Mouse (Mus musculus) layer of hippocampus, adult 18-20 months (tissue): ENCODE results near the gene Yipf2. TPM values are rescaled to one million over a fixed set of nuclear protein-coding genes. Genes with fewer than 3 reads are reported as not detected.

Source experiments
- DNase-seq, 2 experiments: peaks; one replicate each; pipeline ENCODE4 v3.0.0; 2022; ENCODE audit warnings: low spot score in 2 of 2
- long read RNA-seq: library from polyadenylated mRNA; stranded (forward); transcript quantifications from one replicate; pipeline ENCODE4 v2.0.0, GENCODE M21; 2021
- total RNA-seq, 2 experiments: library from RNA; stranded (reverse); gene quantifications; 2 replicates each; pipeline ENCODE4 v1.2.3; 2021

Gene Yipf2
- total RNA-seq = 10 to 100 TPM; 19.5 to 20.0 TPM
- long read RNA-seq, partial matches to known transcripts = 14 of 25 reads
- long read RNA-seq, other reads (novel, unspliced or antisense) = 4 of 25 reads

GRCm38 (mm10) chr9:21592703-21593121, at the start of gene Yipf2, which contains the start of gene Timm29:
TSS of gene Yipf2 (minus strand) at chr9:21592828.
TSS of gene Timm29 (plus strand) at chr9:21592722.
- peak; percentile 90 to 97 for DNase-seq

GRCm38 (mm10) chr9:21639031-21639430, 46.4 kb upstream of the Yipf2 start:
- no peak for DNase-seq

GRCm38 (mm10) chr9:21635639-21636038, 43.0 kb upstream of the Yipf2 start:
- no peak for DNase-seq

GRCm38 (mm10) chr9:21633106-21633505, 40.5 kb upstream of the Yipf2 start:
- DNase-seq = no peak

GRCm38 (mm10) chr9:21630673-21631072, 38.0 kb upstream of the Yipf2 start:
- peak; percentile 37 to 80 for DNase-seq

GRCm38 (mm10) chr9:21627145-21627795, 34.6 kb upstream of the Yipf2 start:
- no peak for DNase-seq

GRCm38 (mm10) chr9:21626571-21626970, 33.9 kb upstream of the Yipf2 start:
- no peak for DNase-seq

GRCm38 (mm10) chr9:21625342-21626339, 33.0 kb upstream of the Yipf2 start:
- DNase-seq = no peak

- no peak for DNase-seq
Observed at GRCm38 (mm10) chr9:21622676-21623075, 30.0 kb upstream of the Yipf2 start.

GRCm38 (mm10) chr9:21620229-21620628, 27.6 kb upstream of the Yipf2 start:
- no peak for DNase-seq

GRCm38 (mm10) chr9:21617066-21617465, 24.4 kb upstream of the Yipf2 start:
- no peak for DNase-seq

GRCm38 (mm10) chr9:21616232-21616781, 23.7 kb upstream of the Yipf2 start:
- DNase-seq = peak; percentile 73 to 87

GRCm38 (mm10) chr9:21615617-21616231, 23.1 kb upstream of the Yipf2 start, which contains the start of gene Smarca4:
TSS of gene Smarca4 (plus strand) at chr9:21616169.
- DNase-seq = peak; percentile 100

- no peak for DNase-seq
Observed at GRCm38 (mm10) chr9:21614864-21615616, 22.4 kb upstream of the Yipf2 start.

GRCm38 (mm10) chr9:21609861-21610260, 17.2 kb upstream of the Yipf2 start:
- no peak for DNase-seq

- DNase-seq = no peak
Observed at GRCm38 (mm10) chr9:21606648-21607047, 14.0 kb upstream of the Yipf2 start.

- no peak for DNase-seq
Observed at GRCm38 (mm10) chr9:21605865-21606264, 13.2 kb upstream of the Yipf2 start.

GRCm38 (mm10) chr9:21604119-21604518, 11.5 kb upstream of the Yipf2 start:
- no peak for DNase-seq

- DNase-seq = peak in 1 of 2 experiments; percentile 79
Observed at GRCm38 (mm10) chr9:21601722-21602399, 9.2 kb upstream of the Yipf2 start.

- DNase-seq = no peak
Observed at GRCm38 (mm10) chr9:21601073-21601472, 8.4 kb upstream of the Yipf2 start.
